Mouse (Mus musculus) 3T3-L1 (cell line): ENCODE data around the gene Fbxo42.

Experiments
- DNase-seq: peaks from one replicate; pipeline ENCODE4 v3.0.0-alpha.2; 2015; ENCODE audit warnings: low read depth, low spot score

Gene Fbxo42

GRCm38 (mm10) chr4:141219583-141220213, 72.0 kb downstream of the Fbxo42 start:
- DNase-seq = no peak

- no peak for DNase-seq
These were observed 74.1 kb downstream of the Fbxo42 start for GRCm38 (mm10) chr4:141221848-141222247.

GRCm38 (mm10) chr4:141222752-141223151, 75.0 kb downstream of the Fbxo42 start:
- no peak for DNase-seq

- no peak for DNase-seq
These were observed 81.0 kb downstream of the Fbxo42 start for GRCm38 (mm10) chr4:141228687-141229086.

GRCm38 (mm10) chr4:141233196-141233595, 85.5 kb downstream of the Fbxo42 start:
- no peak for DNase-seq

DNA sequence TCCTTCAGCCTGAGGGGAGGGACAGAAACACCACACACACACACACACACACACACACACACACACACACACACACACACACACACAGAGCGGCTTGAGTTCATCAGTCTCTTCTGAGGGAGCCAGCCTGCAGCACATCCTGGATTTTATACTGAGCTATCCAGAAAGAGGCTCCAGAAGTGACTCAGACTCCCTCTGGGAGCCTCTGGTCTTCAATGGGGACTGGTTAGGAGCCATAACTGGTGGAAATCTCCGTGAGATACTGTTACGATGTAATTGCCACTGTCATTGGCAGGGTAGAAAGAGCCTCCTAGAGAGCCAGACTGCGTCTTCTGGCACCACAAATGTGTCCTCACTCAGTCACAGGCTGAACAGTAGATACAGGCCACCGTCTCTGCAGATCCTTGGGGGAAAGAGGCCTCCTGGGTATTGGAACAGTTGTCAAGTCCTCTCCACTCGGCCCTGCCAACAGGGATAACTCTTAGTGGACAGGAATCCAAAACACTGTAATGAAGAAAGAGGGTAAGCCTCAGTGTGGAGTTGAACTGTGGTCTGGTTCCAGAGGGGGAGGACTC, 87.9 kb downstream of the Fbxo42 start:
- peak; percentile 64 for DNase-seq

GRCm38 (mm10) chr4:141236856-141237255, 89.1 kb downstream of the Fbxo42 start:
- no peak for DNase-seq

DNA sequence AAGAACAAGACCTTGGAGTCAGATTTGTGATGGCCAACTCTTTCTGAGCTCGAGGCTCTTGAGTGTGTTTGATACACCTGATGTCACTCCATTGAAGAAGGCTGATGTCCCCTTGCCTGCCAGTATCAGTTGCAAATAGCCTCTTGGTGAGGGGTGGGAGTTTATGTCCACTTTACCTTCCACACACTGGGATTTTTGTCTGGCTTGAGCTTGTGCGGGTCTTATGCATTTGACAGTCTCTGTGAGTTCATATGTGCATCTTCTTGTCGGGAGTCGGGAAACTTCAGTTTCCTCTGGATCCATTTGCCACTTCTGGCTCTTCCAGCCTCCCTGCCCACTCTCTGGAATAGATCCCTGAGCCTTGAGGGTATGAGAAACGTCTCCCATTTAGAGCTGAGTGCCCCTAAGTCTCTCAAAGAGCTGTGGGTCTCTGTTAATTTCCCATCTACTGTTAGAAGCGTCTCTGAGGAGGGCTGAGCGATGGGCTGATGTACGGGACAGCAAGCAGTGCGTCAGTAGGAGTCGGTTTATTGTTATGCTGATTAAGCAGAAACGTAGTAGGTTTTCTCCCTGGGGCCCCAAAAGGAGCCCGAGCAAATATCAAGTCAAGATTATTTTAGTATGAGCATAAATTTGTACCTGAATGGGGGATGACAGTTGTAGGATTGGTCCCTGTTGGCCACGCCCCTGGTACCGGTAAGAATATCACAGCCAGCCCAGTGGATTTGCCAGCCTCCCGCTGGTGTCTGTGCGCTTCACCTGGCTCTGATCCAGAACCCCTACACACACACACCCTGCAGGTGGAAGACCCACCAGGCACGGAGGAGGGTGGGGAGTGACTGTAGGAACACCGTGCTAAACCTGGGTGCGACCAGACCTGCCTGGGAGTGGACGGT, 91.0 kb downstream of the Fbxo42 start:
- no peak for DNase-seq

GRCm38 (mm10) chr4:141239388-141240125, 91.8 kb downstream of the Fbxo42 start, which contains the start of gene Arhgef19:
Gene Arhgef19 (plus strand): TSS chr4:141239499.
- peak; percentile 56 for DNase-seq

DNA sequence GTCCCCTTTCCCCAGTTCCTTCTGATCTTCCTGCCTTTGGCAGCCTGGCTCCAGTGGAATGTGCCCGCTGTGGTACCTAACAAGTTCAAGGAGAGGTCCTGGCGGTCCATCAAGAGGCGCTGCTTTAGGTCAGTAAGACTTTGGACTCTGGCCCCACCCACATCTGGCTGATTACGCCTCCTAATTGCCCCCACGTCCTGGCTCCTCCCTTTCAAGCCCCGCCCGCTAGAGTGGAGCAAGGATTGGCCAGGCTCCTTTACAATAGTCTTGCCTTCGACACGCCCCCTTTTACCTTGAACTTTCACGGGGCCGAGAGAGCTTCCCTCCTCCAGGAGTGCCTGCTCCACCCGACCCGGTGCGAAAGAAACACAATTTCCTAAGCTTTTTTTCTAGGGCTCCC, 92.9 kb downstream of the Fbxo42 start:
- no peak for DNase-seq

DNA sequence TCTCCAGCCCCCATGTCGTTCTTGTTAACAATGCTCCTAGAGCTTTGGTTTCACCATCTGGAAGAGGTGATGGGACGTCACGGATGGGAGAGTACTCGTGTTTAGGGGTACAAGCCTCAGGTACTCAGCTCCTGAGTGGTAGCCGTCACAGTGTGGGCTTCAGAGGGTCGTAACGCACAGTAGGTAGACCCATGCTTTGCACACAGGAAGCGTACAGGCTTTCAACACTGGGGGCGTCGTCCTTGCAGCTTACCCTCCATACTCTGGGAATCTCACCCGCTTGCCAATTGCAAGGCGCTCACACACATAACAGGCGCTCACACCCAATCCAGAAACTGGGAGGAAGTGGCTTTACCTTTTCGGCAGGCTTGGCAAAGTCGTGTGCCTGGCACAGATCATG, 94.1 kb downstream of the Fbxo42 start:
- DNase-seq = no peak

DNA sequence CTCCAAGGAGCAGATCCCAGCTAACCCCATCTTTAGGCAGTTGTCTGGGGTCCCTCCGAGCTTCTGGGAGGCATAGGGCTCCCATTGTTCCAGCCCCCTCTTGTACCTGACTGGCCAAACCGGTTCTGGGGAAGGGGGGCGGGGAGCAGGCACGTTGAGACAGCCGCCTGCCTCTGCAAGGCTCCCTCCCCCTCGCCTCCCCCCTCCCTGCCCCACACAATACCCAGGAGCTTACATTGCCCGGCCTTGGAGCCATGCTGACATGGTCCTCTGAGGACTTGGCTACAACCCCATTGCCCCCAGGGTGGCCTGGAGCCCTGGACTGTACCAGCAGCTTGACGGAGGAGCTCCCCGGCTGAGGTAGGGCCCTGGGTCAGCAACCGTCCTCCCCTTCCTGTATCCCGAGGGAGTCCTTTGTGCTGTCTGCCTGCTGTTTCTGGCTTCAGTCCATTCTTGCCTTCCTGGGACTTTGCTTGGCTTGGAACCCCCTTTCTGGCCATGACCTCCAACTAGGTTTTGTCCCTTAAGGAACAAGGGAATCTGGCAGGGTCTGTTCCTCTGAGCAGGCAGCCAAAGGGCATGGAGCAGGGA, 95.0 kb downstream of the Fbxo42 start:
- DNase-seq = no peak

DNA sequence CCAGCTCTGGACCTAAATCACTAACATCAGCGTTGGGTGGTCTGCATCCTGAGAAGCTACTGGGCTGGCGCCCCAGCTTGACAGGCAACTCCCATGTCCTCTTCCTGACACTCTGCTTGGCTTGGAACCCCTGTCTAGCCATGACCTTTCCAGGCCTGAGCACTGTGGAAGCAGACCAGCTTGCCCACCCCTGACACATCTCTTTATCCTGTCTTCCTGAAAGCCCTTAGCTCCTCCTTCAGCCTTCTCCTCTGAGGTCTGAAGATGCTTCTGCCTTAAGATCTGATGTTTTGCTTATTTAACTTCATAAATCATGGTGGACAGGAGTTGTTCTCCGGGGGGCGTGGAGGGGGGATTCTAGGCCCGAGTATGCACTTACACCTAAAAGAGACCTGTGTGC, 95.9 kb downstream of the Fbxo42 start:
- DNase-seq = no peak

DNA sequence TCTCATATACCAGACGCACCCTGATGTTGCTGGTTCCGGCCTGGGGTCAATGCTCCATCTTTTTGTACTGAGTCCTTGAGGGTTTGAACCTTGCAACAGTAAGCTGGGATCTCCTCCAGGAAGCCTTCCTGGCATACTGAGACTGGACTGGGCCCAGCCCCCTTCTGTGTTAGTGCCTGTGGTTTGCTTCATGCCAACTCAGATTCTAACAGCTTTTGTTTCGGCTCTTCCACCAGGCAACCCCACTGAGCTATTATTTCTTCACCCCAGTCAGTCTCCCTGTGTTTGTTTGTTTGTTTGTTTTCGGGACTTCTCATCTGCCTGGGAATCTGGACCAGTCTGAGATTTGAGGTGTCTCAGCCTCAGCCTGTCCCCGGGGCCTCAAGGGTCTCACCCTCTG, 96.7 kb downstream of the Fbxo42 start:
- DNase-seq = peak; percentile 76

DNA sequence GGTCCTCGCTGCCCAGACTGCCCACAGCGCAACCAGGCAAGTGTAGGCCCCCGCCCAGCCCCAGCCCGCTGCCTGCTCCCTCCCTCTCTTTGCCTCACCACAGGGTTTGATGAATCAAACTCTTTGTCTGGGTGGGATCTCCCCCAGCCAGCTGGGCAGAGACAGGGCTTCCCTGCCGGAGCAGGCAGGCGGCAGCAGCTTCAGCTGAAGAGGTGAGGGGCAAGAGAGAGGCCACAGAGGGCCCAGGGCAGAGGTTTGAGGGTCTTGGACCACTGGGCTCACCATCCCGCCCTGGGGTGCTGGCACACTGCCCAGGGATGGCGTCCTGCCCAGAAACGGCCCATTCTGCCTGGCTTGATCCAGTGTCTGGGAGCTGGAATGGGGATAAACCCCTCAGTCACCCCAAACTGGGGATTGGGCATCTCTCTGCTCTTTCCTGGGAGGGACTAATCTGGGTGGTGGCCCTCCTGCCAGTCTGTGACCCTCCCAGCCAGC, 97.3 kb downstream of the Fbxo42 start:
- peak; percentile 68 for DNase-seq

- DNase-seq = no peak
These were observed 98.6 kb downstream of the Fbxo42 start for GRCm38 (mm10) chr4:141246089-141246997.

DNA sequence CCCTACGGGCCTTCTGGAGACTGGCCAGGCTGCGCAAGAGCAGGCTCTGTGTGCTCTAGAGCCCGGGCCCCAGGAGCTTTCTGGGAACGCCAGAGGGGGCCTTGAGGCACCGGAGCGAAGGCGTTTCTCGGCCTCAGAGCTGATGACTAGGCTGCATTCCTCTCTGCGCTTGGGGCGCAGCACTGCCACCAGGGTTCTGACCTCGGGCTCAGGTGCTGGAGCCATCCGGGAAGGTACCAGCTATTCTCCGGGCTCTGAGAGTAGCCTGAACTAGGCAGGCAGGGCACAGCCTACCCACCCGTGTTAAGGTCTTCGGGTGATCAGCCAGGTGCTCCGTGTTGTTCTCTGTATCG, 99.3 kb downstream of the Fbxo42 start:
- no peak for DNase-seq

DNA sequence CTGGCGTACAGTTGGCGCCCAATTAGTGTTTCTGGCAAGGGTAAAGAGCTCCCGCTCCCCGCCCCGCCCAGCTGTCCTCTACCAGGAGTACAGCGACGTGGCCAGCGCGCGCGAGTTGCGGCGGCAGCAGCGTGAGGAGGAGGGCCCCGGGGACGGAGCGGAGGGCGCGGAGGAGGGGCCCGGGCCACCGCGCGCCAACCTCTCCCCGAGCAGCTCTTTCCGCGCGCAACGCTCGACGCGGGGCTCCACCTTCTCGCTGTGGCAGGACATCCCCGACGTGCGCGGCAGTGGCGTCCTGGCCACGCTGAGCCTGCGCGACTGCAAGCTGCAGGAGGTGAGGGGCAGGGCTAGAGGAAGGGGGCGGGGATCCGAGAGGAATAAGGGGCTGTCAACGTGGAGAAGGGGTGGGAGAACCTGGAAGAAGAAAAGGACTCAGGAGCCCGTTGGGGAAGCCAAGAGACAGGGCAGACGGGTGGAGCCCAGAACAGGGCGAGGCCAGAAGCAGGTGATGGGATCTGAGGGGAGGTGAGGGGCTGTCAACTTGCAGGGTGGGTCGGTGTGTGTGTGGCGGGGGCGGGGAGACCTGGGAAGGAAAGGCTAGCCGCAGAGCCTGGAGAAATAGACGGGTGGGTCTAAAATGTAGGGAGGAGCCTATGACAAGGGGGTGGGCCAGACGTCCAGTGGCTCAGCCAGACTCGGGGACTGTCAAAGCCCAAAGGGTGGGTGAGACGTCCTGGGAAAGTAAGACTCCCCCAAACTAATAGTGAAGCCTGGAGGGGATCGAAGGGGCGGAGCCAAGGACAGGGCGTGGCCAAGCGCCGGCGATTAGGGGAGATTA, 100.3 kb downstream of the Fbxo42 start:
- no peak for DNase-seq

DNA sequence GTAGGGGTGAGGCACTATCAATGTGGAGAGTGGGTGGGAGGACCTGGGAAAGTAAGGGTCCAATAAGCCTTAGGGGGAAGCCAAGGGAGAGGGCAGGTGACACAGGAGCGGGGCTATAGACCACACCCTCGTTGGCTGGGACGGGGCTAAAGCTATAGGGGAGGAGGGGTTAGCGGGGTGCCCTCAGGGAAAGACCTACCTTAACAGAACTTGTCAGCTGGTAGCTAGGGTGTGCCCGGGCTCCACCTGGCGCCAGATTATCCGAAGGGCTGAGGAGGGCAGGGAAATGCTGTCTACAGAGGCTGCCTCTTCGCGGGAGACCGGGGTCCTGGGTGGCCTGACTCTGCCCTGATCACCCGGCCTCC, 100.9 kb downstream of the Fbxo42 start:
- DNase-seq = no peak

GRCm38 (mm10) chr4:141249383-141249782, 101.7 kb downstream of the Fbxo42 start:
- no peak for DNase-seq
